Comparison of ENCODE assay signal across 8 mouse cellular contexts in the genomic region with DNA sequence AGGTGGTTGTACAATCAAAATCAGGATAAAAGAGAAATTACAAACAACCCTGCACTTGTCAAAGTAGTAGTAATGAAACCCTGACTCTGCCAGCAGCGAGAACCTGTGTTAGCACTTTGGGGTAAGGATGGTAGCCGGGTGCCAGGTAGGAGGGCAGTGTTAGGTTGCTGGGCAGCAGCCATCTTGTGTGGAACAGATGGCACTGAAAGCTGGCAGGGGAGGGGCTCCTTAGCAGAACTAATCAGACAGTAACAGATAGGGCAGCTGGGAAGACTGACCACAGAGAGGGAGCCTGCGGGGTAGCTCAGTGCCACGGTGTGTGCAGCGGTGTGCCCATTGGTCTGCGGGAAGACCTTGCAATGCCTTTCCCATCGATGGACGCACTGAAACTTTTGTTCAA.
DNase-seq lines count a peak whose midpoint lies in the region; ATAC-seq lines count a peak whose summit lies in the region.
"Had no signal": no experiment of that assay in that cellular context is flagged by ENCODE, and none has a peak within 500 bp of the region (broad histone marks: within the 10 kb centered on the region; RNA-seq: fewer than 3 reads in every experiment).

No protein-coding gene starts in this region.

- peaks cover 22% of the 10 kb centered on the region for H3K4me1 ChIP-seq in midbrain, embryonic 14.5 days (ENCODE audit: control insufficient read depth, insufficient read depth, low read length)
- H3K4me1 ChIP-seq in heart, embryonic 11.5 days (ENCODE audit: control insufficient read depth, insufficient read depth, low read length), result no peaks in the 10 kb centered on the region

- H3K4me3 ChIP-seq in midbrain, embryonic 14.5 days (replicated peaks; ENCODE audit: low read depth, low read length), result no peak overlapping the region
- no peak overlapping the region for H3K4me3 ChIP-seq in heart, embryonic 11.5 days (ENCODE audit: low read depth, low read length)
- H3K4me3 ChIP-seq: limb, embryonic 13.5 days had no signal

- no peak overlapping the region for H3K9ac ChIP-seq in midbrain, embryonic 14.5 days (replicated peaks; ENCODE audit: low read length)
- H3K9ac ChIP-seq in heart, embryonic 11.5 days (ENCODE audit: low read depth, low read length), result no peak overlapping the region
- H3K9ac ChIP-seq: limb, embryonic 13.5 days had no signal

- no peaks in the 10 kb centered on the region for H3K27me3 ChIP-seq in midbrain, embryonic 14.5 days (ENCODE audit: control insufficient read depth, insufficient read depth, low read length)
- no peaks in the 10 kb centered on the region for H3K27me3 ChIP-seq in heart, embryonic 11.5 days (ENCODE audit: control insufficient read depth, insufficient read depth, low read length)
- H3K27me3 ChIP-seq: limb, embryonic 13.5 days had no signal

- intact Hi-C loops in gastrocnemius, postnatal 36 days (cut with DNase I), result no loop called here
- intact Hi-C loops in heart, postnatal 14 days (cut with DNase I), result no loop called here

- no peaks in the 10 kb centered on the region for H3K9me3 ChIP-seq in midbrain, embryonic 14.5 days (ENCODE audit: control insufficient read depth, low read length)
- no peaks in the 10 kb centered on the region for H3K9me3 ChIP-seq in heart, embryonic 11.5 days (replicated peaks; ENCODE audit: control insufficient read depth, low read length)
- H3K9me3 ChIP-seq: limb, embryonic 13.5 days had no signal

- no peaks in the 10 kb centered on the region for H3K36me3 ChIP-seq in midbrain, embryonic 14.5 days (ENCODE audit: control insufficient read depth, insufficient read depth, low read length)
- H3K36me3 ChIP-seq in heart, embryonic 11.5 days (ENCODE audit: control insufficient read depth, insufficient read depth, low read length), result no peaks in the 10 kb centered on the region
- H3K36me3 ChIP-seq: limb, embryonic 13.5 days had no signal

- peak overlapping the region; percentile 12; the same call in 1 of the 2 replicates for H3K4me2 ChIP-seq in midbrain, embryonic 14.5 days (ENCODE audit: low read length)
- H3K4me2 ChIP-seq in heart, embryonic 11.5 days, result no peak overlapping the region
- H3K4me2 ChIP-seq: limb, embryonic 13.5 days had no signal

- H3K27ac ChIP-seq in midbrain, embryonic 14.5 days (replicated peaks; ENCODE audit: low read depth, low read length), result 0 out of 2 replicates have a peak overlapping the region, but pooled peaks have one; percentile 45
- no peak overlapping the region for H3K27ac ChIP-seq in heart, embryonic 11.5 days (ENCODE audit: low read depth, low read length)
- H3K27ac ChIP-seq: limb, embryonic 13.5 days had no signal

- 42% methylated on average over 8 of the region's 8 CpGs for WGBS in midbrain, embryonic 14.5 days
- WGBS in heart, embryonic 11.5 days (ENCODE audit: insufficient replicate concordance), result 88% methylated on average over 8 of the region's 8 CpGs

- peak; percentile 93 for DNase-seq in cerebellum, adult 11 months
- DNase-seq in cerebellum, adult 9-11 months, result peak; percentile 97
- DNase-seq in gastrocnemius, postnatal 36 days, result peak; percentile 19 to 30
- DNase-seq in midbrain, embryonic 14.5 days, result peak; percentile 53
- no peak for DNase-seq in heart, postnatal 14 days

- ATAC-seq in midbrain, embryonic 14.5 days (ENCODE audit: low FRiP score, low TSS enrichment), result peak; percentile 88
- no peak for ATAC-seq in activated CD4-positive, CD25-positive, alpha-beta regulatory T cell, adult 4 months
- no peak for ATAC-seq in heart, embryonic 11.5 days (replicated peaks; ENCODE audit: insufficient number of reproducible peaks, low FRiP score, low TSS enrichment)

Comparison
In these comparisons a context has a peak if more than half of its experiments do, and no peak if none do; other contexts are left out.
1. DNase-seq: peak in cerebellum, adult 11 months (single experiment), cerebellum, adult 9-11 months (single experiment), gastrocnemius, postnatal 36 days (2 of 2) and midbrain, embryonic 14.5 days (single experiment); none in heart, postnatal 14 days (0 of 2).